Mouse (Mus musculus) Patski (cell line): ENCODE data around the gene Olfr1371. TPM values are rescaled to one million over a fixed set of nuclear protein-coding genes. Genes with fewer than 3 reads are reported as not detected.

Experiments
- ATAC-seq: fragments of 100-300 bp; one replicate; pipeline ENCODE4 v1.8.0; 2021
- CTCF ChIA-PET: fragments of 350-600 bp; sonication (Branson Sonifier 250); formaldehyde crosslinking; loops from one replicate; lab custom pipeline; 2022; ENCODE audit warnings: inconsistent platforms; lab: Charles Lee
- POLR2A ChIA-PET: fragments of 350-600 bp; sonication (Branson Sonifier 250); formaldehyde crosslinking; loops from one replicate; lab custom pipeline; 2022; ENCODE audit warnings: antibody characterized with exemption, inconsistent platforms; lab: Charles Lee
- DNase-seq: peaks from one replicate; pipeline ENCODE4 v3.0.0-alpha.2; 2011; ENCODE audit warnings: low read depth, low spot score
- H3K27me3 ChIP-seq: fragments of 371-371 bp; one replicate; pipeline ENCODE4 v1.5.1; 2021
- CTCF ChIP-seq: fragments of 100-300 bp; IDR thresholded peaks from one replicate; pipeline ENCODE4 v1.5.1; 2021
- in situ Hi-C: fragments of 300-500 bp; cut with MboI; formaldehyde crosslinking; loops from 3 replicates; pipeline ENCODE4 v1.11.1; 2018; ENCODE audit warnings: low pct_unique_long_range_greater_than_20kb, mixed read lengths
- polyA plus RNA-seq: library from polyadenylated mRNA; unstranded; gene quantifications from one replicate; pipeline ENCODE4 v1.2.3, GENCODE M21; 2021

The Olfr1371 gene
- not detected for polyA plus RNA-seq

DNA sequence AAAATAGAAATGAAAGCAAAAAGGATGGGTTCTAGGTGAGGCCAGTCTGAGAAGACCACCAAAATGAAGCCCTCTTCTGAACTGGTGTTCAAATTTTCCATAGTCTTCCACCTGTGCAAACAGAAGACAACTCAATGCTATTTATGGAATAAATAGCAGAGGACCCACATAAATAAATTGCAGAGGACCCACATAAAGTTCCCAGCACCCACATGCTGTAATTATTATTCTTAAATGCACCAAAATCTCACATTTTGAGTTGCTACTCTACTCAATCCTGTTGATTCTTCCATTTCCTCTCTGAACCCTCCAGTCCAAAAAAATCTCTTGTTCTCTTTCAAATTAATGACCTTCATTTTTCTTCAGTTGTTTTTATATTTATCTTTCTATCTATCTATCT, at the start of gene Olfr1371:
TSS of gene Olfr1371 (minus strand) at position 101 of the 400 bp plus-strand sequence.
- in situ Hi-C loops = no loop called here
- no peaks in the 10 kb centered on the region for H3K27me3 ChIP-seq
- POLR2A ChIA-PET = no interaction called here
- ATAC-seq (no peak), DNase-seq (no peak)
- CTCF ChIA-PET = no interaction called here
- TF ChIP-seq CTCF = no peak

DNA sequence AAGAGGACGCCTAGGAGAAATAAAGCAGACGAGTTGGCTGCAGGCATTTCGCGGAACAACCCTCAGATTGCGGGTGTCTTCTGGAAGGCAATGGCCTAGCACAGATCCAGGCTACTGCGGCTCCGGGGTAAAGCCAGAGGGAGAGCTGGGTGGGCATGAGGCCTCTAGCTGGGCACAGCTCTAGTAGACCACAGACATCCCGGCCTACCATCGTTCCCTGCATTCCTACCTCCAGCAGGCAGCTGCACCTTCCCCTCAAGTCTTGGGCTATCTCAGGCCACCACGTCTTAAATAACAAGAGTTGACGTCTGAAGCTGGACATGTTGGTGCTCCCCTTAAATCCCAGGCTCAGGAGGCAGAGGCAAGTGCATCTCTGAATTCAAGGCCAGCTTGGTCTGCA, 48.6 kb upstream of the Olfr1371 start:
- no peak for TF ChIP-seq CTCF
- in situ Hi-C loops = loop anchor here (5.0 kb wide), 1 partner anchor 35 kb away; no protein-coding TSS in a partner anchor
- no peaks in the 10 kb centered on the region for H3K27me3 ChIP-seq
- CTCF ChIA-PET = interaction anchor here (0.9 to 4.9 kb wide), 8 partner anchors 10 to 80 kb away, joined by 3 to 25 read pairs (median 4); no protein-coding TSS in a partner anchor
- DNase-seq (no peak), ATAC-seq (no peak)
- POLR2A ChIA-PET = no interaction called here

DNA sequence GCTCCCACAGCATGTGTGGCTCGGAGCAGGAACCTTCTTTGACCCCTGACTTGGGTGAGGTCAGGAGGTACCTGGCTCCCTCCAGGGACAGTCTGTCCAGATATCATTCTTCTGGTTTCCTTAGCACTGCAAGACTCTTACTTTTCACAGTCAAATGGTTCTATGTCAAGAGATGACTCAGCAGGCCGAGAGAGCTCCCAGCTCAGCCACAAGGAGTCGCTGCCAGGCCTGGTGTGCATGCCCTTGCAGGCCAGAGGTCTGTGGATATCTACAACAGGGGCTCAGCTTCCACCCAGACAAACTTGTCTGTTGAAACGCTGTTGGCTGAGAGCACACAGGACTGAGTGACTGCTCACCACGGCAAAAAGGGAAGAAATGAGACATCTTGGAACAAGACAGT, 48.1 kb upstream of the Olfr1371 start:
- CTCF ChIA-PET = interaction anchor here (0.8 to 4.9 kb wide), 13 partner anchors 9 to 85 kb away, joined by 3 to 25 read pairs (median 4); no protein-coding TSS in a partner anchor
- POLR2A ChIA-PET = no interaction called here
- in situ Hi-C loops = loop anchor here (5.0 kb wide), 1 partner anchor 35 kb away; no protein-coding TSS in a partner anchor
- DNase-seq (no peak), ATAC-seq (peak; percentile 75)
- TF ChIP-seq CTCF = no peak
- H3K27me3 ChIP-seq = no peaks in the 10 kb centered on the region

DNA sequence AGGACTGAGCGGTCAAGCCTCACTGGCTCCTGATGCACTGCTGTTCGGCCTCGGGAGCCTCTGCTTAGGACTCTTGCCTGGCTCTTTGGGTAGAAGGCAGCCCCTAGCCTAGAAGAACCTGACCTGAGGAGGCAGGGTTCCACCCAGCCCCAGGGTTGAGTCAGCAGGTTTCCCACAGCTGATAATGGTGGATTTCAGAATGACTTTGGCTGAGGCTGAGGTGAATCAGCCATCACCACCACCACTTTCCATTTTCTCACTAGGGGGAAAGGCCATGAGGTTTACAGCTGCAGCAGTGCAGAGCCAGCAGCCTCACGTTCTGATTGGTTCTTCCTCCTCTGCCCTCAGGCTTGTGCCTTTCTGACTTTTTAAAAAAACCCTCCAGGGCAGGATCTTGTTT, 47.1 kb upstream of the Olfr1371 start:
- ATAC-seq (peak; percentile 27), DNase-seq (peak; percentile 53)
- no peak for TF ChIP-seq CTCF
- in situ Hi-C loops = loop anchor here (5.0 kb wide), 1 partner anchor 36 kb away; no protein-coding TSS in a partner anchor
- ChIA-PET POLR2A (no interaction called here), CTCF (interaction anchor here (0.9 to 4.9 kb wide), 10 partner anchors 11 to 84 kb away, joined by 3 to 25 read pairs (median 4); no protein-coding TSS in a partner anchor)
- H3K27me3 ChIP-seq = no peaks in the 10 kb centered on the region

DNA sequence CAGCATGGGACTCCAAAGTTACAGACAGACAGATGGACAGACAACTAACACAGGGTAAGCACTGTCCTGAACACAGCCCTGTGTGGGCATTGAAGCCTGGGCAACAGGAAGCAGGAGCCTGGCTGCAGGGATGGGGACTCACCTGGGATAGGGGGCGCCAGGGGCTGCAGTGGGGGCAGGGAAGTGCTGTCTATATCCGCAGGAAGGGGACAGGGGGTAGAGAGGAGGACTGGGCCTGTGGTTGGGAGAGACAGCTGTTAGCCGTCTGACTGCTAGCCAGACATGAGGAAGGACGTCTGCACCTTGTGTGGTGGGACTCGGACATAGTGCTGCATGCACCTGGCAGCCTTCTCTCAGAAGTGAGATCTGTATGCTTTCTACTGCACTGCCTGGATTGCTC, 44.9 kb upstream of the Olfr1371 start:
- ATAC-seq = no peak
- no peak for DNase-seq
- POLR2A ChIA-PET = no interaction called here
- no peaks in the 10 kb centered on the region for H3K27me3 ChIP-seq
- no peak for TF ChIP-seq CTCF
- in situ Hi-C loops = loop anchor here (5.0 kb wide), 1 partner anchor 84 kb away; no protein-coding TSS in a partner anchor
- CTCF ChIA-PET = interaction anchor here (1.2 to 1.5 kb wide), 2 partner anchors 21 to 84 kb away, joined by 3 read pairs; no protein-coding TSS in a partner anchor

DNA sequence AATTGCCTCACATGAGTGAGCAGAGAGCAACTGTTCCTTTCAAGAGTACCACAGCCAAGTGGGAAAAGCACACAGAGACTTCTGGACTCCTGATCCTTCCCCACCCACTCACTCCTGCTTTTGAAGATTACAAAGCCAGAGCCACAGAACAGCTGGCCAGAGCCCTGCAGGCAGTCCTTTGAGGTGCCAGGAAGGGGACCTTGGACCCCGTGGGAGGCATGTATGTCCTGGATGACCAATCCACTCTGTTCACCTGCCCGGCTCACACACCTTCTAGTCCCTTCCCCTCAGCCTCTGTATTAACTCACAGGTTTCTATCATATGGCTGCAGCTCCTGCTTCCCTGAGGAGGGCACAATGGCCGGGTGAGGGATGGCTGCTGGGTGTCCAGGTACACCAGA, 43.6 kb upstream of the Olfr1371 start:
- TF ChIP-seq CTCF = no peak
- CTCF ChIA-PET = interaction anchor here (0.9 to 1.5 kb wide), 2 partner anchors 86 to 92 kb away, joined by 3 read pairs; no protein-coding TSS in a partner anchor
- in situ Hi-C loops = loop anchor here (5.0 kb wide), 1 partner anchor 85 kb away; no protein-coding TSS in a partner anchor

DNA sequence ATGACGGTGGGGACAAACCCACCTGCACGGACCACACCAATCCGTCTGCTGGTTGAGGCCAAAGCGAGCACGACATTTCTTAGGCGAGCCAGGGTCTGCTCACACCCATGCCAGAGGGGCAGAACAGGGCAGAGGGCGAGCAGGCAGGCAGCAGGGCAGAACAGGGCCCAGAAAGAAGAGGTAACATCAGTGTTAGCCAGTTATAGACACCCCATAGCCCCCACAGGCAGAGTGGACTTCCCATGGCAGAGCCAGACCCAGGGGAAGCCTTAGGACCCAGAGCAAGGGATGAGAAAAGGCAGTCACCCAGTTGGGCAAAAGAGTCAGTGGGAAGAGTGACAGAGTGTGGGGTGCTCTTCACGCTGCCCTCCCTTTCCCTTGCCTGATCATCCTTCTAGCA, 41.3 kb upstream of the Olfr1371 start:
- no peak for DNase-seq
- no peak for ATAC-seq
- POLR2A ChIA-PET = no interaction called here
- no peak for TF ChIP-seq CTCF
- in situ Hi-C loops = loop anchor here (5.0 kb wide), 1 partner anchor 87 kb away; no protein-coding TSS in a partner anchor
- H3K27me3 ChIP-seq = no peaks in the 10 kb centered on the region
- CTCF ChIA-PET = interaction anchor here (1.0 to 2.9 kb wide), 6 partner anchors 8 to 91 kb away, joined by 3 to 30 read pairs (median 5); no protein-coding TSS in a partner anchor

More for the DNA sequence above, 43.6 kb upstream of the Olfr1371 start:
- DNase-seq (no peak), ATAC-seq (no peak)
- POLR2A ChIA-PET = no interaction called here
- H3K27me3 ChIP-seq = no peaks in the 10 kb centered on the region

DNA sequence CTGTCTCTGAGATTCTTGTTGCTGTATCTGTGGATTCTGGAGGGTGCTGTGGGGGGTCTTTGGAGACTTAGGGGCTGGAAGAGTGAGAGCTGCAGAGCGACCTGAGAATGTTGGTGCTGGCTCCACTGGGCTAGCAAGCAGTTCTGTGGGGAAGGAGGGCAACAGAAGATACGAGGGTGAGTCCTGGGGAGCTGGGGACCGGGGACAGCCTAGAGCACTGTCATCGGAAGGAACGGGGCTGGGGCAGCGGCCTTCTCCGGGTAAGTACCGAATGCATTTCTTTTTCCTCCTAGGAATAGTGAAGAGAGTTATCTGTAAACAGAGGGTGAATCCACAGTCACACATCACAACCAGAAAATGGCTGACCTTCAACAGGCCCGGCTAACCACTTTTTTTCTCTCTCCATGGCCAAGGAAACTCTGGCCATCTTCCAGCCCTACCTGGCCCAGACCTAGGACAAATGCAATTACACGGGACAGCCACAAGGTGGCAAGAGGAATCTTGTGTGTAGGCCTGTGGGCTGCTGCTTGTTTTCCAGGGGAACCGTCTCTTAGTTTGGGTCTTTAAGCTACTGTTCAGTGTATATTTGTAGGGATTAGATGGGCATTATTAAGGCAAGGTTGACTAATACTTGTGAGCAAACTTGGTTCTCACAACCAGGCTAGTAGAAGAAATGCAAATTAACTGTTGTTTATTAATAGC, 40.0 kb upstream of the Olfr1371 start:
- H3K27me3 ChIP-seq = no peaks in the 10 kb centered on the region
- TF ChIP-seq CTCF = peak; percentile 90
- in situ Hi-C loops = no loop called here
- POLR2A ChIA-PET = interaction anchor here (0.6 to 1.4 kb wide), 4 partner anchors 19 to 131 kb away, joined by 3 to 5 read pairs (median 3); no protein-coding TSS in a partner anchor
- DNase-seq = no peak
- CTCF ChIA-PET = interaction anchor here (0.6 to 2.9 kb wide), 16 partner anchors 9 to 97 kb away, joined by 3 to 30 read pairs (median 5); no protein-coding TSS in a partner anchor
- ATAC-seq = peak; percentile 66

DNA sequence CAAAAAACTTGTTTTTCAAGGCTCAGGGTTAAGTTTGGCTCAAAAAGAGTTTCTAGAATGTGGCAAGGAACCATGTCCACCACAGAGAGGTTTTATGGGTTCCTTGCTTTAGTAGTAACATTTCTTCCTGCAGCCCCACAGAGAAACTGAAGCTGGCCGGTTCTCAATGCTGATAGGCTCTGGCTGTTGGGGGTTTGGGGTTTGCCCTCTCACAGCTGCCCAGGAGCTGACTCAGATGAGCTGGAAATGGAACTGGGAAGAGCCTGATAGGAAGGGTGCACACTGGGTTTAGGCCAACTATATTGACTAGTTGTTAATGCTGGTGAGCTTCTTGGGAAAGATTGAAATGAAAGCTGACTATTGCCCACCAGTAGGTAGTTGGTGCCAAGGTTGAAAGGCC, 38.9 kb upstream of the Olfr1371 start:
- POLR2A ChIA-PET = interaction anchor here (1.4 kb wide), 1 partner anchor 44 kb away, joined by 3 read pairs; no protein-coding TSS in a partner anchor
- no peak for DNase-seq
- CTCF ChIA-PET = interaction anchor here (1.0 to 2.9 kb wide), 9 partner anchors 9 to 98 kb away, joined by 3 to 30 read pairs (median 5); no protein-coding TSS in a partner anchor
- ATAC-seq = no peak
- in situ Hi-C loops = no loop called here
- no peak for TF ChIP-seq CTCF
- no peaks in the 10 kb centered on the region for H3K27me3 ChIP-seq

DNA sequence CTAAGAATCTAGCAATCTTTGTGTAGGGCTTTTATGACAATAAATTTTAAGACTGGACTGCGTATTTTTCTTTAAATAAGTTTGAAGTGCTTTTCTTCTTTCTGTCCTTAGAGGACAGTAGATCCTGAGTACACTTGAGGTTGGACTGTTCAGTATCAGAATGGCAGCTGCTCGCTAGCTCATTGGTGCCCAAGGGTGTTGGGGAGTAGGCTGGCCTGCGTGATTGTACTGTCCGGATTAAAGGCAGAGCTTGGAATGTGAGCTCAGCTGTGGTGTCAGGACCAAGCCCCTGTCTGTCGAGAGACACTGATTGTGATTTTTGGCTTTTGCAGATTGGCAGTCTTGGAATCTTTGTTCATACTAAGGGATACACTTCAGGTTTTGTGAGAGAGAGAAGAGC, 38.0 kb upstream of the Olfr1371 start:
- ATAC-seq (no peak), DNase-seq (no peak)
- in situ Hi-C loops = no loop called here
- ChIA-PET CTCF (interaction anchor here (1.0 to 3.1 kb wide), 4 partner anchors 10 to 95 kb away, joined by 4 to 17 read pairs (median 5); no protein-coding TSS in a partner anchor), POLR2A (no interaction called here)
- no peak for TF ChIP-seq CTCF
- no peaks in the 10 kb centered on the region for H3K27me3 ChIP-seq
